Mouse (Mus musculus) brain, embryonic 18.5 days (tissue): ENCODE data around the gene Slc7a6.
"Not testable (repeated sequence)": the region's sequence is repeated elsewhere in the genome, so short reads cannot be mapped to it uniquely, and the experiment has no call there.

Experiments used
- DNase-seq: peaks from one replicate; pipeline ENCODE4 v3.0.0-alpha.2; 2012; ENCODE audit warnings: low read depth, low spot score

The Slc7a6 gene

DNA sequence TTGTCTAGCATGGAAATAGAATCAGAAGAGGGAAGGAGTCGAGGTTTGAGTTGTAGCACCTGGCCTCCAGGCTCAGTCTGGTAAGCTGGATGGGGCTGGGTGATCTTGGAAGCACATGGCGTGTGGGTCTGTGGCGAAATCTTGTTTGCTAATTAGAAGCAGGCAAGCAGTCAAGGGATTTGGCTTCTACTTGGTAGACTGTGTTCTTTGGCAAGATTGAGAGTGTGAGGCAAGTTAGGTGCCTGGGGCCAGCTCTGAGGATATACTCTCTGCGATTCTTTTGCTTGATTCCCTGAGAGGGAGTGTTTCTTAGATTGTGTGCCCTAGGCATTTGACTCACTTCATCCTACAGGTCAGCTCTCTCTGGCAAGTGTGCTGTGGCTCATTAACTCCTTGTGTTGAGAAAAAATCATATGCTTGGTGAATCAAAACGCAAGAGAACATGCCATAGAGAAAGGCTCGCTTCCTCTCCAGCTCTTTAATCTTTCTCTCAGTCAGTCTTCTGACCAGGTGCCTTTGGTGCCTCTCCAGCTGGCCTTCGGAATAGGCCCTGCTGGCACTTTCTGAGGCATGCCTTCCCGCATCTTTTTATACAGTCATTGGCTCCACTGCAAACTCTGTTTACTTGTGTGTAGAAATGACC, 17.1 kb downstream of the Slc7a6 start:
- no peak for DNase-seq

DNA sequence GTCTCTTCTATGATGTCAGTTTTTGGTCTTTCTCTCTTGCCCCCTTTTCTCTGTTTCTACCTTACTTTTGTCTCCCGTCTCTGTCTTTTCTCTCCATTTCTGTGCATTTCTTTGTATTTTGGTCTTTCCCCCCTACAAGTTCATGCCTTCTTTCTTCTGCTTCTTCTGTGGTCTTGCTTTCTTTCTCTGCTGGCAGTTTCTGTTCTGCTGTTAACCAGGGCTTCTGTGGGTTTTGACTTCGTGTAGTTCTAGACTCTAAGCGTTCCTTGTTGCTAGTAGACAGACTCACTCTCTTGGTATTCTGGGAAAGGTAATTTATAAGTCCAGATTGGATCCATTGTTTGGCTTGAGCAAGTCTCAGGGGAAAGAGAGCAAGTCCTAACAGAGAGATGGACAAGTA, 17.7 kb downstream of the Slc7a6 start:
- no peak for DNase-seq

DNA sequence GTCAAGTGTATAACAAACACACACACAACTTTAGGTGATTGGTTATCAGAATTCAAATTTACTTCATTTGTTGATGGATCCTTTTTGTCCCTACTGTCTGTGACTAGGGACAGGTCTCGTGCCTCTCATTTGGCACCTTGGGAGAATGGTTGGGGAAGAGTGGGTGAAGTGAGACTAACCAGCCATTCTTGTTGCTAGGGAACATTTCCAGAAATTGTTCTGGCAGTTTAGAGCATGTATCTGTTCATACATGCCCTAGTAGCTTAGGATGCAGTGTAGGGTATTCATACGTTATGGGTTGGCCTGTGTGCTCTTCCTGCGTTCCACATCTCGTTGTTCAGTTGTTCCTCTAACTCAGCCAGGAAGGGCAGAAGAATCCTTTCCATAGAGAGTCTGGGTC, 20.5 kb downstream of the Slc7a6 start:
- no peak for DNase-seq

- DNase-seq = no peak
Measured at GRCm38 (mm10) chr8:106191639-106192038, 23.0 kb downstream of the Slc7a6 start.

- DNase-seq = no peak
Measured at GRCm38 (mm10) chr8:106193162-106193561, 24.5 kb downstream of the Slc7a6 start.

GRCm38 (mm10) chr8:106194062-106194461, 25.4 kb downstream of the Slc7a6 start:
- no peak for DNase-seq

- DNase-seq = no peak
Measured at GRCm38 (mm10) chr8:106198741-106199140, 30.1 kb downstream of the Slc7a6 start.

- not testable (repeated sequence) for DNase-seq
Measured at GRCm38 (mm10) chr8:106199596-106199995, 30.9 kb downstream of the Slc7a6 start.

GRCm38 (mm10) chr8:106210035-106210731, 41.5 kb downstream of the Slc7a6 start:
- DNase-seq = no peak

- peak; percentile 88 for DNase-seq
Measured at GRCm38 (mm10) chr8:106210821-106211345, 42.2 kb downstream of the Slc7a6 start, which contains the start of the genes Slc7a6os and Prmt7. Gene Slc7a6os, minus strand, starts transcription at chr8:106210935. Gene Prmt7, plus strand, starts transcription at chr8:106210936.

DNA sequence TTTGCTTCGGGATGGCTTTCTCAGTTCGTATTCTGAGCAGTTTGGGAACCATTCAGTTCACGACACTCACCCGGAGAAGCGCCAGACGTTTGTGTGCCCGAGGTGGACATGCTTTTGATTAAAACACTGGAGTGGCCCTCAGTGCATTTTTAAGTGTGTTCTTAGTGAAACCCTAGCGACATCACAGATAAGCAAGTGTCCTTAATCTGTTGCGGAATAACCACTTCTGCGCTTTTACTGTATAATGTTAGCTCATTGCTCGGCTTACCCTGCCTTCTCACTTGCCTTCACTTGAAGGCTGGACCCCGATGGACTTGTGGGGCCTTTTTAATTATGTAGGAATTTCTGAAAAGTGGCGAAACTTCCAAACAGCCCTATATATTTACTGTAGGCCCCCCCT, 42.8 kb downstream of the Slc7a6 start:
- no peak for DNase-seq

- no peak for DNase-seq
Measured at GRCm38 (mm10) chr8:106213959-106214358, 45.3 kb downstream of the Slc7a6 start.

- DNase-seq = no peak
Measured at GRCm38 (mm10) chr8:106219620-106220019, 51.0 kb downstream of the Slc7a6 start.

DNA sequence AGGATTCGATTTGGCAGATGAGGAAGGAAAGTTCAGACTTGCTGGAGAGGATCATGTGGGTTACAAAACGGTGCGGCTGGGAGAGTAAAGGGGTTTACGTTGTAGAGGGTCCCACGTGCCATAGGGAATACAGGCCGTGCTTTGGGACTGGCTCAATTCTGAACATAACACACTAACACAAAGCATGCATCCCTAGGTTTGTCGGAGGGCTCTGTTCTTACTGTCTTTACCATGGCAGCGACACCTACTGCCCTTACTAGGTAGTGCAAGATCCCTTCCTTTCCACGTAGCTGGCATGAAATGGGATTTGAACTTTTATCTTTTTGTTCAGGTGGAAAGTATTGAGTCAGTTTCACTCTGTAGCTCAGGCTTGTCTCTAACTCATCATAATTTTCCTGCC, 57.9 kb downstream of the Slc7a6 start:
- no peak for DNase-seq

GRCm38 (mm10) chr8:106231536-106231935, 62.9 kb downstream of the Slc7a6 start:
- DNase-seq = no peak

DNA sequence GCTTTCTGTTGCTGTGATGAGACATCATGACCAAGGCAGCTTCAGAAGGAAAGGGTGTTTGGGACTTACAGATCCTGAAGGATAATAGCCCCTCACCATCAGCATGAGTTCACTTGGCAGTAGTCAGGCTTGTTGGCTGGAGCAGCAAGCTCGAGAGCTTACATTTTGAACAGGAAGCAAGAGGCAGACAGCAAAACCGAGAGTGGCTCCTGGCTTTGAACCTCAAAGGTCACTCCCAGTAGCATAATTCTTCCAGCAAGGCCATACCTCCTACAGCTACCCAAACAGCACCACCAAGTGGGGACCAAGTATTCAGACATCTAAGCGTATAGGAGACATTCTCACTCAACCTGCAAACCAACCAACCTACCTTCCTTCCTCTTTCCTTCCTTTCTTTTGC, 64.1 kb downstream of the Slc7a6 start:
- no peak for DNase-seq

- DNase-seq = no peak
Measured at GRCm38 (mm10) chr8:106234567-106235261, 66.1 kb downstream of the Slc7a6 start.

GRCm38 (mm10) chr8:106237106-106237505, 68.4 kb downstream of the Slc7a6 start:
- DNase-seq = no peak
